Mouse (Mus musculus): ENCODE results near the gene Gal3st3.
"Not testable (repeated sequence)": the region's sequence is repeated elsewhere in the genome, so short reads cannot be mapped to it uniquely, and the experiment has no call there.

Gal3st3 gene

GRCm38 (mm10) chr19:5306968-5307734 lies 9.0 kb downstream of the Gal3st3 start:
- DNase-seq (ENCODE audit: low spot score in 2 of 2): no peak

- DNase-seq (ENCODE audit: low spot score in 2 of 2): no peak
Measured at GRCm38 (mm10) chr19:5309025-5309424, 10.9 kb downstream of the Gal3st3 start.

GRCm38 (mm10) chr19:5313189-5313588 lies 15.1 kb downstream of the Gal3st3 start:
- no peak for DNase-seq (ENCODE audit: low spot score in 2 of 2)

GRCm38 (mm10) chr19:5323801-5324200 lies 25.7 kb downstream of the Gal3st3 start:
- DNase-seq (ENCODE audit: low spot score in 2 of 2): no peak

GRCm38 (mm10) chr19:5327970-5328369 lies 29.8 kb downstream of the Gal3st3 start:
- DNase-seq (ENCODE audit: low spot score in 2 of 2): peak; percentile 30 to 37

- no peak for DNase-seq (ENCODE audit: low spot score in 2 of 2)
Measured at GRCm38 (mm10) chr19:5334741-5335140, 36.6 kb downstream of the Gal3st3 start.

GRCm38 (mm10) chr19:5335441-5335840 lies 37.3 kb downstream of the Gal3st3 start, which contains the start of gene Catsper1:
Catsper1 (plus strand) TSS chr19:5335741.
- DNase-seq (ENCODE audit: low spot score in 2 of 2): no peak

GRCm38 (mm10) chr19:5337975-5338374 lies 39.8 kb downstream of the Gal3st3 start:
- DNase-seq (ENCODE audit: low spot score in 2 of 2): peak; percentile 39 to 44

- DNase-seq (ENCODE audit: low spot score in 2 of 2): no peak
Measured at GRCm38 (mm10) chr19:5341360-5341759, 43.2 kb downstream of the Gal3st3 start.

GRCm38 (mm10) chr19:5345297-5346131 lies 47.4 kb downstream of the Gal3st3 start:
- DNase-seq (ENCODE audit: low spot score in 2 of 2): no peak

- no peak for DNase-seq (ENCODE audit: low spot score in 2 of 2)
Measured at GRCm38 (mm10) chr19:5348064-5348463, 49.9 kb downstream of the Gal3st3 start.

- DNase-seq (ENCODE audit: low spot score in 2 of 2): peak in 1 of 2 experiments; percentile 67
Measured at GRCm38 (mm10) chr19:5348526-5349501, 50.7 kb downstream of the Gal3st3 start.

GRCm38 (mm10) chr19:5349502-5349873 lies 51.4 kb downstream of the Gal3st3 start, which contains the start of gene Cst6:
Cst6 (minus strand) TSS chr19:5349574.
- DNase-seq (ENCODE audit: low spot score in 2 of 2): not testable (repeated sequence)

- DNase-seq (ENCODE audit: low spot score in 2 of 2): no peak
Measured at GRCm38 (mm10) chr19:5353609-5354008, 55.5 kb downstream of the Gal3st3 start.

GRCm38 (mm10) chr19:5356080-5356479 lies 57.9 kb downstream of the Gal3st3 start:
- no peak for DNase-seq (ENCODE audit: low spot score in 2 of 2)

All from urinary bladder, adult 18-20 months (tissue).